Mouse (Mus musculus) C2C12 (cell line): Measurements from ENCODE around the gene Otub2.

Experiments used
- CEBPB ChIP-seq: IDR thresholded peaks from one replicate; pipeline ENCODE4 v1.6.1; 2011; ENCODE audit warnings: low read depth, mild to moderate bottlenecking, control low read depth, moderate library complexity
- CTCF ChIP-seq: IDR thresholded peaks from one replicate; pipeline ENCODE4 v1.5.1; 2011; ENCODE audit not compliant: control insufficient read depth, insufficient read depth, insufficient read length
- FOSL1 ChIP-seq: IDR thresholded peaks from one replicate; pipeline ENCODE4 v1.8.0; 2011; ENCODE audit warnings: mild to moderate bottlenecking, low read length; ENCODE audit not compliant: poor library complexity, insufficient read depth, severe bottlenecking
- MAX ChIP-seq: IDR thresholded peaks from one replicate; pipeline ENCODE4 v1.6.1; 2011; ENCODE audit warnings: mild to moderate bottlenecking, control low read depth
- MYOD1 ChIP-seq: IDR thresholded peaks from one replicate; pipeline ENCODE4 v1.6.1; 2011; ENCODE audit warnings: low read depth; ENCODE audit not compliant: control insufficient read depth, insufficient read length
- MYOG ChIP-seq: IDR thresholded peaks from one replicate; pipeline ENCODE4 v1.6.1; 2011; ENCODE audit not compliant: control insufficient read depth, insufficient read length; ENCODE audit errors: extremely low read depth
- USF1 ChIP-seq: IDR thresholded peaks from one replicate; pipeline ENCODE4 v1.6.1; 2011; ENCODE audit warnings: low read depth, mild to moderate bottlenecking, control low read depth, moderate library complexity

GRCm38 (mm10) chr12:103425016-103425728 is 36.7 kb downstream of the Otub2 start:
- TF ChIP-seq MYOD1 (no peak), CTCF (no peak), MAX (no peak), USF1 (no peak), CEBPB (no peak), MYOG (no peak), FOSL1 (no peak)
